Mouse (Mus musculus) MEL (cell line): ENCODE results near the gene Tmed2. TPM values are rescaled to one million over a fixed set of nuclear protein-coding genes. Genes with fewer than 3 reads are reported as not detected.

ENCODE experiments used
- DNase-seq: peaks from one replicate; pipeline ENCODE4 v3.0.0; 2011; ENCODE audit warnings: low read depth, low spot score
- H3K27ac ChIP-seq: 2 replicates; pipeline ENCODE4 v1.5.1; 2012; ENCODE audit warnings: low read depth, mild to moderate bottlenecking, control low read depth, low read length, moderate library complexity; ENCODE audit not compliant: control insufficient read depth
- H3K27me3 ChIP-seq, 2 experiments: fragments of 150-350 bp in 1 of 2; sonication (generic) in 1 of 2; 2 replicates each; pipeline ENCODE4 v1.6.1; 2012; ENCODE audit warnings: low read length in 2 of 2, mild to moderate bottlenecking in 2 of 2, improper control_type of control experiment in 1 of 2, moderate library complexity in 1 of 2; ENCODE audit not compliant: insufficient read depth in 2 of 2, control insufficient read depth in 1 of 2
- H3K36me3 ChIP-seq, 2 experiments: 2 replicates each; pipeline ENCODE4 v1.6.1; 2012 to 2014; ENCODE audit warnings: low read length in 2 of 2, improper control_type of control experiment in 1 of 2, inconsistent platforms in 1 of 2, mild to moderate bottlenecking in 1 of 2; ENCODE audit not compliant: insufficient read depth in 2 of 2, control insufficient read depth in 1 of 2
- H3K4me1 ChIP-seq, 2 experiments: fragments of 150-350 bp in 1 of 2; sonication (generic) in 1 of 2; 2 replicates each; pipeline ENCODE4 v1.6.1; 2012; ENCODE audit warnings: low read length in 2 of 2, improper control_type of control experiment in 1 of 2, mild to moderate bottlenecking in 1 of 2; ENCODE audit not compliant: insufficient read depth in 2 of 2, control insufficient read depth in 1 of 2
- H3K4me3 ChIP-seq, 2 experiments: fragments of 150-350 bp in 1 of 2; sonication (generic) in 1 of 2; 2 replicates each; pipeline ENCODE4 v1.5.1; 2012; ENCODE audit warnings: low read depth in 2 of 2, low read length in 2 of 2, mild to moderate bottlenecking in 2 of 2, moderate library complexity in 2 of 2, control low read depth in 1 of 2, improper control_type of control experiment in 1 of 2; ENCODE audit not compliant: control insufficient read depth in 1 of 2, insufficient read depth in 1 of 2
- H3K79me2 ChIP-seq: 2 replicates; pipeline ENCODE4 v1.6.1; 2012; ENCODE audit warnings: mild to moderate bottlenecking, low read length, moderate library complexity; ENCODE audit not compliant: control insufficient read depth, poor library complexity, insufficient read depth
- H3K9ac ChIP-seq: 2 replicates; pipeline ENCODE4 v1.6.1; 2012; ENCODE audit warnings: low read depth, mild to moderate bottlenecking, control low read depth, low read length, moderate library complexity; ENCODE audit not compliant: control insufficient read depth, poor library complexity, severe bottlenecking
- H3K9me3 ChIP-seq: fragments of 150-350 bp; sonication (generic); replicated peaks from 2 replicates; pipeline ENCODE4 v1.6.1; 2012; ENCODE audit warnings: mild to moderate bottlenecking, low read length, improper control_type of control experiment, moderate library complexity; ENCODE audit not compliant: insufficient read depth
- CHD1 ChIP-seq: IDR thresholded peaks from 2 replicates; pipeline ENCODE4 v1.6.1; 2012; ENCODE audit warnings: low read depth, mild to moderate bottlenecking, inconsistent platforms, low read length, improper control_type of control experiment
- CHD2 ChIP-seq: IDR thresholded peaks from 2 replicates; pipeline ENCODE4 v1.6.1; 2011; ENCODE audit warnings: low read length, improper control_type of control experiment
- CTCF ChIP-seq, 3 experiments: IDR thresholded peaks in 2 of 3; conservative IDR thresholded peaks in 1 of 3; 2 replicates each; pipeline ENCODE4 v1.5.1; 2011 to 2012; ENCODE audit warnings: low read length in 3 of 3, low read depth in 2 of 3, mild to moderate bottlenecking in 2 of 3, improper control_type of control experiment in 1 of 3, inconsistent platforms in 1 of 3, mixed read lengths in 1 of 3, moderate library complexity in 1 of 3; ENCODE audit not compliant: control insufficient read depth in 1 of 3, insufficient read depth in 1 of 3, poor library complexity in 1 of 3, severe bottlenecking in 1 of 3
- E2F4 ChIP-seq: IDR thresholded peaks from 2 replicates; pipeline ENCODE4 v1.6.1; 2011; ENCODE audit warnings: low read depth, low read length, improper control_type of control experiment, borderline replicate concordance
- EP300 ChIP-seq, 2 experiments: IDR thresholded peaks; 2 replicates each; pipeline ENCODE4 v1.6.1; 2011; ENCODE audit warnings: improper control_type of control experiment in 2 of 2, low read length in 2 of 2, low read depth in 1 of 2, mild to moderate bottlenecking in 1 of 2
- ETS1 ChIP-seq: IDR thresholded peaks from 2 replicates; pipeline ENCODE4 v1.6.1; 2012; ENCODE audit warnings: low read depth, mild to moderate bottlenecking, inconsistent platforms, low read length, improper control_type of control experiment, moderate library complexity
- GABPA ChIP-seq: IDR thresholded peaks from 2 replicates; pipeline ENCODE4 v1.6.1; 2012; ENCODE audit warnings: low read depth, mild to moderate bottlenecking, inconsistent platforms, low read length, improper control_type of control experiment, moderate library complexity
- GATA1 ChIP-seq: IDR thresholded peaks from 2 replicates; pipeline ENCODE4 v1.6.1; 2011; ENCODE audit warnings: low read depth, low read length, improper control_type of control experiment
- HCFC1 ChIP-seq: IDR thresholded peaks from 2 replicates; pipeline ENCODE4 v1.6.1; 2012; ENCODE audit warnings: low read depth, mild to moderate bottlenecking, inconsistent platforms, low read length, improper control_type of control experiment, moderate library complexity
- JUND ChIP-seq: IDR thresholded peaks from 2 replicates; pipeline ENCODE4 v1.6.1; 2011; ENCODE audit warnings: low read depth, mild to moderate bottlenecking, improper control_type of control experiment, low read length
- KAT2A ChIP-seq: conservative IDR thresholded peaks from 2 replicates; pipeline ENCODE4 v1.6.1; 2012; ENCODE audit warnings: low read depth, low read length, improper control_type of control experiment, inconsistent platforms
- MAX ChIP-seq: IDR thresholded peaks from 2 replicates; pipeline ENCODE4 v1.6.1; 2011; ENCODE audit warnings: low read length, improper control_type of control experiment
- MEF2A ChIP-seq: IDR thresholded peaks from 2 replicates; pipeline ENCODE4 v1.6.1; 2014; ENCODE audit warnings: low read depth, mild to moderate bottlenecking, inconsistent platforms, low read length, improper control_type of control experiment; ENCODE audit not compliant: poor library complexity, insufficient replicate concordance, severe bottlenecking; ENCODE audit errors: extremely low read depth
- MXI1 ChIP-seq: IDR thresholded peaks from 2 replicates; pipeline ENCODE4 v1.6.1; 2011; ENCODE audit warnings: mild to moderate bottlenecking, low read depth, low read length, improper control_type of control experiment
- MYB ChIP-seq: IDR thresholded peaks from 2 replicates; pipeline ENCODE4 v1.6.1; 2011; ENCODE audit warnings: mild to moderate bottlenecking, low read depth, low read length, improper control_type of control experiment
- NRF1 ChIP-seq: IDR thresholded peaks from 2 replicates; pipeline ENCODE4 v1.6.1; 2014; ENCODE audit warnings: low read depth, mild to moderate bottlenecking, inconsistent platforms, low read length, improper control_type of control experiment, moderate library complexity; ENCODE audit not compliant: poor library complexity, insufficient read depth, severe bottlenecking
- POLR2AphosphoS2 ChIP-seq: IDR thresholded peaks from 2 replicates; pipeline ENCODE4 v1.6.1; 2011; ENCODE audit warnings: low read length, improper control_type of control experiment
- RCOR1 ChIP-seq: IDR thresholded peaks from 2 replicates; pipeline ENCODE4 v1.6.1; 2012; ENCODE audit warnings: low read depth, mild to moderate bottlenecking, inconsistent platforms, low read length, improper control_type of control experiment
- SIN3A ChIP-seq: IDR thresholded peaks from 2 replicates; pipeline ENCODE4 v1.6.1; 2012; ENCODE audit warnings: low read length, improper control_type of control experiment, inconsistent platforms
- SMC3 ChIP-seq: IDR thresholded peaks from 2 replicates; pipeline ENCODE4 v1.6.1; 2011; ENCODE audit warnings: low read depth, low read length, improper control_type of control experiment
- TBP ChIP-seq: IDR thresholded peaks from 2 replicates; pipeline ENCODE4 v1.8.0; 2011; ENCODE audit warnings: low read depth, low read length, improper control_type of control experiment
- TCF12 ChIP-seq: IDR thresholded peaks from 2 replicates; pipeline ENCODE4 v1.6.1; 2014; ENCODE audit warnings: low read depth, mild to moderate bottlenecking, inconsistent platforms, low read length, improper control_type of control experiment, moderate library complexity
- ZMIZ1 ChIP-seq: IDR thresholded peaks from 2 replicates; pipeline ENCODE4 v1.6.1; 2012; ENCODE audit warnings: low read depth, mild to moderate bottlenecking, inconsistent platforms, low read length, improper control_type of control experiment, moderate library complexity
- ZNF384 ChIP-seq: IDR thresholded peaks from 2 replicates; pipeline ENCODE4 v1.6.1; 2012; ENCODE audit warnings: low read depth, mild to moderate bottlenecking, inconsistent platforms, low read length, improper control_type of control experiment
- polyA plus RNA-seq, 2 experiments: library from polyadenylated mRNA; stranded (reverse) in 1 of 2; unstranded in 1 of 2; fragments of >175 nt in 1 of 2; fragments of >200 nt in 1 of 2; gene quantifications; 2 replicates each; pipeline versions ENCODE4 v1.2.1 to v1.2.4; 2012; ENCODE audit warnings: low replicate concordance in 2 of 2, low read depth in 1 of 2; ENCODE audit not compliant: insufficient read length in 2 of 2, insufficient read depth in 1 of 2, missing spikeins in 1 of 2
- total RNA-seq: library from RNA; depleted of rRNA; stranded (reverse); fragments of 300-350 nt; gene quantifications from 2 replicates; pipeline ENCODE4 v1.2.3, GENCODE M21; 2012

The Tmed2 gene
- total and polyA plus RNA-seq, 3 experiments, result 245 to 252 TPM; not detected in 1

DNA sequence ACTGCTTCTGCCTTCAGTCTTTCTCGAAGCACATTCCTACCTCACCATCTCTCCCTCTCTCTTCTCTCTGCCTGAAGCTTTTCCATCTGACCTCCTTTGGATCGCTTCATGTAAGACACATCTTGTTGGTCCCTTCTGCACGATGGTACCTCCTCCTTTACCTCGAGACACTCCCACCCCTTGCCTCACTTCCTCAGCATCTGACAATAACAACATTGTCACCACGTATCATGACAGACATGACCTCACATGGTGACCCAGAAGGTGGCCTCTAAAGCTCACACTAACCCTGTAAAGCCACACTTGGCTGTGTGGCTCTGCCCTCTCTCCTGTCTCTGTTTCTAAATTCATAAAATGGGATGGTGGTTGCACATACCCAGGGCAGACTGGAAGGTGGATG lies 24.7 kb upstream of the Tmed2 start:
- H3K9ac ChIP-seq, result no peak overlapping the region
- no peaks in the 10 kb centered on the region for H3K9me3 ChIP-seq
- no peak for DNase-seq
- no peaks in the 10 kb centered on the region for H3K79me2 ChIP-seq
- TF ChIP-seq RCOR1 (no peak), EP300 (IDR thresholded peaks at IDR 0.05; ENCODE audit: low read depth in 1 of 2, low read length in 2 of 2) (no peak), MXI1 (no peak), JUND (no peak), GABPA (no peak), HCFC1 (no peak), MEF2A (no peak), MYB (no peak), TCF12 (no peak), MAX (no peak), CTCF (IDR thresholded peaks at IDR 0.05 in 2 of 3, conservative IDR thresholded peaks at IDR 0.05 in 1 of 3; ENCODE audit: control insufficient read depth in 1 of 3, insufficient read depth in 1 of 3, low read depth in 2 of 3, low read length in 3 of 3, poor library complexity in 1 of 3, severe bottlenecking in 1 of 3) (no peak), NRF1 (no peak)
- H3K27me3 ChIP-seq, result no peaks in the 10 kb centered on the region
- H3K27ac ChIP-seq, result no peak overlapping the region
- H3K4me3 ChIP-seq, result no peak overlapping the region
- no peaks in the 10 kb centered on the region for H3K36me3 ChIP-seq
- H3K4me1 ChIP-seq, result no peaks in the 10 kb centered on the region

DNA sequence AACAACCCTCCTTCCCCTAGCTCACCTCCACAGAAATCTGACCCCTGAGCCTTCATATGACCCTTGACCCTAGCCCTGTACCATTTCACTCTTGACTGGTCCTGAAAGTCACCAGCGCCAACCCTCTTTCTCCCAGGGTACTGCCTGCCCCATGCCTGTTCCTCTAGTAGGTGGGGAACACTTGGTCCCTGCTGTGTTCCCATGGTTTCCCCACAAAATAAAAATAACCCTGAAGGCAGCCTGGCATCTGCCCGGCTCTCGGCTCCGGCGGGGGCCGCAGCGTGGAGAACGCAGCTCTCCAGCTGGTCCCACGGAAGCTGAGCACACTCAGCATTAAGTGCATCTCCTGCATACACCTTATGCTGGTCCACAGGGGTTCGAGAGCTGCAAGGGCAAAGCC lies 21.8 kb upstream of the Tmed2 start:
- Histone ChIP-seq H3K27ac (no peak overlapping the region), H3K4me3 (no peak overlapping the region), H3K79me2 (no peaks in the 10 kb centered on the region), H3K4me1 (no peaks in the 10 kb centered on the region), H3K27me3 (no peaks in the 10 kb centered on the region), H3K9me3 (no peaks in the 10 kb centered on the region), H3K9ac (no peak overlapping the region), H3K36me3 (no peaks in the 10 kb centered on the region)
- no peak for TF ChIP-seq CHD1
- TF ChIP-seq CHD2, result no peak
- TF ChIP-seq SIN3A, result no peak
- TF ChIP-seq TCF12, result no peak
- no peak for TF ChIP-seq TBP
- no peak for TF ChIP-seq ETS1
- TF ChIP-seq MXI1, result no peak
- TF ChIP-seq GATA1, result no peak
- no peak for TF ChIP-seq HCFC1
- TF ChIP-seq ZNF384, result no peak
- no peak for TF ChIP-seq GABPA
- TF ChIP-seq RCOR1, result no peak
- no peak for TF ChIP-seq KAT2A
- TF ChIP-seq SMC3, result no peak
- no peak for TF ChIP-seq EP300 (IDR thresholded peaks at IDR 0.05; ENCODE audit: low read depth in 1 of 2, low read length in 2 of 2)
- no peak for TF ChIP-seq POLR2AphosphoS2
- no peak for TF ChIP-seq ZMIZ1
- TF ChIP-seq E2F4, result no peak
- no peak for TF ChIP-seq CTCF (IDR thresholded peaks at IDR 0.05 in 2 of 3, conservative IDR thresholded peaks at IDR 0.05 in 1 of 3; ENCODE audit: control insufficient read depth in 1 of 3, insufficient read depth in 1 of 3, low read depth in 2 of 3, low read length in 3 of 3, poor library complexity in 1 of 3, severe bottlenecking in 1 of 3)
- DNase-seq, result no peak
